35 mouse cellular contexts compared by ENCODE assay signal in genomic region chr6:71239069-71239750, GRCm38 (mm10). TPM values are rescaled to one million over a fixed set of nuclear protein-coding genes. Genes with fewer than 3 reads are reported as not detected.
DNase-seq lines count a peak whose midpoint lies in the region; ATAC-seq and TF ChIP-seq lines count a peak whose summit lies in the region.
"Had no signal": no experiment of that assay in that cellular context is flagged by ENCODE, and none has a peak within 500 bp of the region (broad histone marks: within the 10 kb centered on the region; RNA-seq: fewer than 3 reads in every experiment).

No protein-coding gene starts in this region.

- WGBS in midbrain, postnatal 0 days, result 94% methylated on average over 26 of the region's 26 CpGs
- WGBS in midbrain, embryonic 16.5 days, result 92% methylated on average over 26 of the region's 26 CpGs
- WGBS in hindbrain, embryonic 13.5 days, result 89% methylated on average over 26 of the region's 26 CpGs

- H3K4me3 ChIP-seq in midbrain, postnatal 0 days (ENCODE audit: low read depth, low read length), result no peak overlapping the region
- H3K4me3 ChIP-seq in midbrain, embryonic 16.5 days (ENCODE audit: low read depth, low read length), result no peak overlapping the region
- no peak overlapping the region for H3K4me3 ChIP-seq in hindbrain, embryonic 13.5 days
- H3K4me3 ChIP-seq: embryonic facial prominence, embryonic 12.5 days; forebrain, embryonic 10.5 days; kidney, embryonic 15.5 days; left cerebral cortex, adult 2 months; limb, embryonic 13.5 days; liver, embryonic 13.5 days; megakaryocyte, embryonic 14.5 days; midbrain, embryonic 12.5 days had no signal

- H3K4me2 ChIP-seq in midbrain, postnatal 0 days (ENCODE audit: low read depth, low read length, poor library complexity, severe bottlenecking), result no peak overlapping the region
- H3K4me2 ChIP-seq in midbrain, embryonic 16.5 days (ENCODE audit: low read length), result no peak overlapping the region
- H3K4me2 ChIP-seq in hindbrain, embryonic 13.5 days, result no peak overlapping the region
- H3K4me2 ChIP-seq: embryonic facial prominence, embryonic 12.5 days; heart, embryonic 11.5 days; kidney, embryonic 15.5 days; limb, embryonic 13.5 days; liver, embryonic 13.5 days; midbrain, embryonic 12.5 days had no signal

- no peak for ATAC-seq in midbrain, postnatal 0 days (ENCODE audit: low FRiP score)
- no peak for ATAC-seq in midbrain, embryonic 16.5 days
- no peak for ATAC-seq in hindbrain, embryonic 13.5 days (ENCODE audit: low FRiP score)
- ATAC-seq: forebrain, embryonic 16.5 days; hindbrain, embryonic 16.5 days; lung, postnatal 0 days had no signal

- no peaks in the 10 kb centered on the region; the same call in 1 of the 2 replicates for H3K9me3 ChIP-seq in midbrain, postnatal 0 days (ENCODE audit: low read length)
- H3K9me3 ChIP-seq in midbrain, embryonic 16.5 days (replicated peaks; ENCODE audit: control insufficient read depth, low read length, poor library complexity, severe bottlenecking), result no peaks in the 10 kb centered on the region; the same call in 1 of the 2 replicates
- no peaks in the 10 kb centered on the region for H3K9me3 ChIP-seq in hindbrain, embryonic 13.5 days
- H3K9me3 ChIP-seq: embryonic facial prominence, embryonic 12.5 days; forebrain, embryonic 10.5 days; kidney, embryonic 15.5 days; limb, embryonic 13.5 days; liver, embryonic 13.5 days; megakaryocyte, embryonic 14.5 days; midbrain, embryonic 12.5 days had no signal

- no peaks in the 10 kb centered on the region for H3K4me1 ChIP-seq in midbrain, postnatal 0 days (ENCODE audit: insufficient read depth, low read length)
- no peaks in the 10 kb centered on the region for H3K4me1 ChIP-seq in midbrain, embryonic 16.5 days (ENCODE audit: control insufficient read depth, insufficient read depth, low read length)
- H3K4me1 ChIP-seq in hindbrain, embryonic 13.5 days (replicated peaks), result no peaks in the 10 kb centered on the region
- H3K4me1 ChIP-seq: embryonic facial prominence, embryonic 12.5 days; forebrain, embryonic 10.5 days; kidney, embryonic 15.5 days; liver, embryonic 13.5 days; midbrain, embryonic 12.5 days had no signal

- no peaks in the 10 kb centered on the region for H3K36me3 ChIP-seq in midbrain, postnatal 0 days (ENCODE audit: insufficient read depth, low read length)
- no peaks in the 10 kb centered on the region for H3K36me3 ChIP-seq in midbrain, embryonic 16.5 days (ENCODE audit: control insufficient read depth, insufficient read depth, low read length)
- H3K36me3 ChIP-seq in hindbrain, embryonic 13.5 days, result no peaks in the 10 kb centered on the region
- H3K36me3 ChIP-seq: embryonic facial prominence, embryonic 12.5 days; forebrain, embryonic 10.5 days; kidney, embryonic 15.5 days; limb, embryonic 13.5 days; liver, embryonic 13.5 days; midbrain, embryonic 12.5 days had no signal

- no peaks in the 10 kb centered on the region for H3K27me3 ChIP-seq in midbrain, postnatal 0 days (ENCODE audit: insufficient read depth, low read length)
- no peaks in the 10 kb centered on the region for H3K27me3 ChIP-seq in midbrain, embryonic 16.5 days (ENCODE audit: control insufficient read depth, insufficient read depth, low read depth, low read length)
- no peaks in the 10 kb centered on the region for H3K27me3 ChIP-seq in hindbrain, embryonic 13.5 days
- H3K27me3 ChIP-seq: embryonic facial prominence, embryonic 12.5 days; kidney, embryonic 15.5 days; limb, embryonic 13.5 days; liver, embryonic 13.5 days; midbrain, embryonic 12.5 days had no signal

- H3K9ac ChIP-seq in midbrain, postnatal 0 days (replicated peaks; ENCODE audit: low read length, poor library complexity, severe bottlenecking), result no peak overlapping the region
- H3K9ac ChIP-seq in midbrain, embryonic 16.5 days (ENCODE audit: low read depth, low read length), result no peak overlapping the region
- H3K9ac ChIP-seq in hindbrain, embryonic 13.5 days, result no peak overlapping the region
- H3K9ac ChIP-seq: embryonic facial prominence, embryonic 12.5 days; kidney, embryonic 15.5 days; limb, embryonic 13.5 days; liver, embryonic 13.5 days; midbrain, embryonic 12.5 days had no signal

- intact Hi-C loops in gastrocnemius, postnatal 14 days (cut with DNase I; ENCODE audit: low total_unique reads), result no loop called here

- peak; percentile 40 for DNase-seq in gastrocnemius, adult 18-20 months (ENCODE audit: low spot score)
- no peak for DNase-seq in gastrocnemius, postnatal 14 days
- peak; percentile 5 for DNase-seq in midbrain, postnatal 0 days (ENCODE audit: low spot score)
- DNase-seq in R1 (ENCODE audit: low read depth, low spot score), result peak; percentile 58
- DNase-seq in testis, postnatal 10 days (ENCODE audit: low spot score), result no peak
- DNase-seq: adrenal gland, adult 2 months; cerebellum, adult 2 months; embryo, embryonic 11 days; gastrocnemius, postnatal 10 days; kidney, adult 18-20 months; kidney, postnatal 25 days; liver, embryonic 13.5 days; lung, adult 18-20 months; lung, postnatal 4 days had no signal

- TF ChIP-seq CTCF in midbrain, postnatal 0 days (IDR thresholded peaks at IDR 0.05), result no peak

- no peak overlapping the region for H3K27ac ChIP-seq in midbrain, postnatal 0 days (ENCODE audit: low read depth, low read length)
- H3K27ac ChIP-seq in midbrain, embryonic 16.5 days (ENCODE audit: low read length), result no peak overlapping the region
- H3K27ac ChIP-seq in hindbrain, embryonic 13.5 days, result no peak overlapping the region
- H3K27ac ChIP-seq: embryonic facial prominence, embryonic 12.5 days; forebrain, embryonic 10.5 days; kidney, embryonic 15.5 days; left cerebral cortex, adult 2 months; limb, embryonic 13.5 days; liver, embryonic 13.5 days; midbrain, embryonic 12.5 days had no signal

RNA-seq across cellular contexts. Expression of gene Krcc1, which starts 32.3 kb away (rescaled TPM):
- total RNA-seq in gastrocnemius, adult 18-20 months (2021), result 10 to 100 TPM; 26.4 to 36.1 TPM
- 10 to 100 TPM; 23.6 to 27.9 TPM for total RNA-seq in gastrocnemius, postnatal 14 days (2021)
- 11.9 and 13.9 TPM in 2 replicates for total RNA-seq in midbrain, postnatal 0 days (2014; rRNA removed)
- 15.0 and 15.6 TPM in 2 replicates for polyA plus RNA-seq in midbrain, postnatal 0 days (2015; fragmentation: Nextera tagmentation; extraction: Ambion mirVana)
- 15.0 and 17.0 TPM in 2 replicates for polyA plus RNA-seq in midbrain, embryonic 16.5 days (2015; fragmentation: Nextera tagmentation; extraction: Ambion mirVana)
- 24.2 and 25.5 TPM in 2 replicates for polyA plus RNA-seq in hindbrain, embryonic 13.5 days (2015; fragmentation: Nextera tagmentation; extraction: Ambion mirVana)

RNA-seq across cellular contexts. Expression of gene Fabp1, which starts 39.6 kb away (rescaled TPM):
- 1 to 10 TPM in 1 of 2 experiments, not detected in 1; 2.6 TPM for total RNA-seq in gastrocnemius, adult 18-20 months (2021)
- not detected for total RNA-seq in gastrocnemius, postnatal 14 days (2021)
- total RNA-seq in midbrain, postnatal 0 days (2014; rRNA removed), result not detected in 2 replicates
- not detected in 2 replicates for polyA plus RNA-seq in midbrain, postnatal 0 days (2015; fragmentation: Nextera tagmentation; extraction: Ambion mirVana)
- not detected in 2 replicates for polyA plus RNA-seq in midbrain, embryonic 16.5 days (2015; fragmentation: Nextera tagmentation; extraction: Ambion mirVana)
- polyA plus RNA-seq in hindbrain, embryonic 13.5 days (2015; fragmentation: Nextera tagmentation; extraction: Ambion mirVana), result not detected in 2 replicates
- total RNA-seq: heart, adult 18-20 months; hematopoietic stem cell, adult 5-6 weeks; layer of hippocampus, adult 18-20 months; layer of hippocampus, postnatal 10 days; left cerebral cortex, adult 2 months; left cerebral cortex, postnatal 25 days; monocyte, adult 5-6 weeks had no signal
- polyA plus RNA-seq: adrenal gland, adult 2 months; C2C12; cerebellum, adult 2 months; embryonic facial prominence, embryonic 12.5 days; forebrain, embryonic 10.5 days; forebrain, embryonic 16.5 days; hindbrain, embryonic 16.5 days; midbrain, embryonic 12.5 days; neural tube, embryonic 14.5 days had no signal

Comparison
In these comparisons a context has a peak if more than half of its experiments do, and no peak if none do; other contexts are left out.
1. DNase-seq: peak in gastrocnemius, adult 18-20 months (single experiment), midbrain, postnatal 0 days (single experiment) and R1 (single experiment); none in gastrocnemius, postnatal 14 days (single experiment) and testis, postnatal 10 days (single experiment).